Mouse (Mus musculus): ENCODE measurements around the gene Crlf2. TPM values are rescaled to one million over a fixed set of nuclear protein-coding genes. Genes with fewer than 3 reads are reported as not detected.

The Crlf2 gene
- polyA plus RNA-seq, 1 experiment: 88.7 TPM

DNA sequence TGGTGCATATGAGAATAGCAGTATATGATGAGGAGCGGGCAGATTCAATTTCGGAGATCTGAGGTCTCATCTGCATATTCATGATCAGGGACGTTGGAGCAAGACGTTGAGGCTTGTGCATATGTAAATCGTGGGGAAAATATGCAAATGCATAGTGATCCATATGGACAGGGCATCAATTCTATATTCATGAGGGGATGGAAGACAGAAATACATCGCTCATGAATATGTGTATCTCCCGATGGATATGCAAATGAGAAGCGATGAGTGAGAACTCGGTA lies 730 bp downstream of the Crlf2 start:
- WGBS: under 1% methylated on average over 9 of the region's 9 CpGs

DNA sequence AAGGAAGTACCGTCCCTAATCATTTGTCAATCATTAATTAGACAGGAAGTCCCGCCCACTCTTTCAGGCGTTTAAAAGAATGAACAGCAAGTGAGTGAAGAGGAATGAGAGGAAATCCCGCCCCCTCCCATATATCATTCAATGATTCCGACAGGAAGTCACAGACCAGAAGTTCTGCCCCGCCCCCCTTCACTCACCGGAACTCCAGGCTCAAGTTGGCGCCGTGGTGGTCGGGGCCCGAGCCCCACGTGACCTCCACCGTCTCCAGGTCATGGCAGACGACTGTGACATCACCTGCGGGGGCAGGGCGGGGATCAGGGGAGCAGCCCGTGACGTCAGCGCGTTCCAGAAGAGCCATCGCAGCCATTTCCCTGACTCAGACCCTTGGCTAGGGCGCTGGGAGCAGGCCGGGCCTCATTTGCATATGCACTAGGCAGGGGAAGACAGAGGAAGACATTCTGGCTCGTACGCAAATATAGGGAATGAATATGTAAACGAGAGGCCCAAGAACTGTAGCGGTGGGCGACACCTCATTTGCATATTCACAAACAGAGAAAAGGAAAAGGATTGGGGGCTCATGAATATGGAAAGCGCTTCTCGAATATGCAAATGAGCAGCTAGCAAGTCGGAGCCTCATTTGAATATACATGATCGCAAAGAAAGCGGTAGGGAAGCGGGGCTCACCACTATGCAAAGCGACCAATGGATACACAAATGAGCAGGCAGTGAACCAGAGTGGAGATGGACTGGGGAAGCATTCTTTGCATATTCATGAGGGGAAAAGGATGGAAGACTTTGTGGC lies 1.3 kb downstream of the Crlf2 start:
- Histone ChIP-seq H3K4me1 (ENCODE audit: control insufficient read depth, insufficient read depth, insufficient read length) (no peaks in the 10 kb centered on the region; the same call in 1 of the 2 replicates), H3K36me3 (ENCODE audit: control insufficient read depth, insufficient read depth, low read length) (peaks cover 12% of the 10 kb centered on the region), H3K27me3 (ENCODE audit: control insufficient read depth, insufficient read depth, low read length) (no peaks in the 10 kb centered on the region), H3K4me3 (ENCODE audit: extremely low read depth, insufficient read depth, insufficient read length) (peak overlapping the region; percentile 99), H3K27ac (ENCODE audit: insufficient read depth, low read length) (peak overlapping the region; percentile 100)
- WGBS: under 1% methylated on average over 35 of the region's 35 CpGs
- TF ChIP-seq POLR2A (IDR thresholded peaks at IDR 0.05; ENCODE audit: low read depth, low read length) (no peak), CTCF (IDR thresholded peaks at IDR 0.05; ENCODE audit: extremely low read depth, insufficient read depth, insufficient read length, insufficient replicate concordance) (no peak)
- DNase-seq (ENCODE audit: low read depth in 1 of 2, low spot score in 2 of 2): peak; percentile 92 to 98

More for the DNA sequence above, 730 bp downstream of the Crlf2 start:
- Histone ChIP-seq H3K36me3 (ENCODE audit: control insufficient read depth, insufficient read depth, low read length) (peaks cover 12% of the 10 kb centered on the region), H3K4me3 (ENCODE audit: extremely low read depth, insufficient read depth, insufficient read length) (peak overlapping the region; percentile 99), H3K4me1 (ENCODE audit: control insufficient read depth, insufficient read depth, insufficient read length) (no peaks in the 10 kb centered on the region; the same call in 1 of the 2 replicates), H3K27ac (ENCODE audit: insufficient read depth, low read length) (peak overlapping the region; percentile 100), H3K27me3 (ENCODE audit: control insufficient read depth, insufficient read depth, low read length) (no peaks in the 10 kb centered on the region)
- no peak for TF ChIP-seq POLR2A (IDR thresholded peaks at IDR 0.05; ENCODE audit: low read depth, low read length)
- TF ChIP-seq CTCF (IDR thresholded peaks at IDR 0.05; ENCODE audit: extremely low read depth, insufficient read depth, insufficient read length, insufficient replicate concordance): no peak
- DNase-seq (ENCODE audit: low read depth in 1 of 2, low spot score in 2 of 2): no peak

DNA sequence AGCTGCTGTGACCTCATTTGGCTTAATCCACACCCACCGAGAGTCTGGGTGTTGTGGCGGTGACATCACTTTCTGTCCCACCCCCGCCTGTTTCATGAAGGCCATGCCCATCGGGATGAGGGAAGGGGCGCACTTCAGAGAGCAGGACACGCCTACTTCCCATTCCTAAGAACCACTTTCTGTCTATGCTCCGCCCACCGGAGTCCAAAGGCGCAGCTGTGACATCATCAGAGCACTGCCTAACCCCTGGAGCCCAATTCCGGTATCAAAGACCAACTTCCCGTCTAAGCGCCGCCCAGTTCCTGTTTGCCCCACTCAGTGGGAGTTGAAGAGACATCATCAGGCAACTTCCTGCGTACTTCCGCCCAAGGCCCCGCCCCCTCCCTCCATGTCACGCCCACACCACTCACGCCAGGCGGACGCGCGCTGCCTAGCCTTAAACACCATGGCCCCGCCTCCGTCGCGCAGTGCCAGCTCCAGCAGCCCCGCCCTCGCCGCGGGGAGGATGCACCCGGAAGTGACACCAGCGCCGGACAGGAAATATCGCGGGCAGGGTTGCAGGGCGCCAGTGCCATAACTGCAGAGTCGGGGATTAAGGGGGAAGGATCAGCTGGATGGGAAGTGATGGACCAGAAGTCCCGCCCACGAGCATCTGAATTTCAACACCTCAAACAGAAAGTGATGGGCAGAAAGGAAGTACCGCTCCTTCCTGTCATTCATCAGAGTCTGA lies 2.0 kb downstream of the Crlf2 start:
- peak; percentile 76 to 91 for DNase-seq (ENCODE audit: low read depth in 1 of 2, low spot score in 2 of 2)
- WGBS: 15% methylated on average over 40 of the region's 40 CpGs
- no peaks in the 10 kb centered on the region for H3K27me3 ChIP-seq (ENCODE audit: control insufficient read depth, insufficient read depth, low read length)
- no peaks in the 10 kb centered on the region; the same call in 1 of the 2 replicates for H3K4me1 ChIP-seq (ENCODE audit: control insufficient read depth, insufficient read depth, insufficient read length)
- peak overlapping the region; percentile 99 for H3K4me3 ChIP-seq (ENCODE audit: extremely low read depth, insufficient read depth, insufficient read length)
- TF ChIP-seq POLR2A (IDR thresholded peaks at IDR 0.05; ENCODE audit: low read depth, low read length): no peak
- TF ChIP-seq CTCF (IDR thresholded peaks at IDR 0.05; ENCODE audit: extremely low read depth, insufficient read depth, insufficient read length, insufficient replicate concordance): no peak
- H3K27ac ChIP-seq (ENCODE audit: insufficient read depth, low read length): peak overlapping the region; percentile 100
- peaks cover 12% of the 10 kb centered on the region for H3K36me3 ChIP-seq (ENCODE audit: control insufficient read depth, insufficient read depth, low read length)

DNA sequence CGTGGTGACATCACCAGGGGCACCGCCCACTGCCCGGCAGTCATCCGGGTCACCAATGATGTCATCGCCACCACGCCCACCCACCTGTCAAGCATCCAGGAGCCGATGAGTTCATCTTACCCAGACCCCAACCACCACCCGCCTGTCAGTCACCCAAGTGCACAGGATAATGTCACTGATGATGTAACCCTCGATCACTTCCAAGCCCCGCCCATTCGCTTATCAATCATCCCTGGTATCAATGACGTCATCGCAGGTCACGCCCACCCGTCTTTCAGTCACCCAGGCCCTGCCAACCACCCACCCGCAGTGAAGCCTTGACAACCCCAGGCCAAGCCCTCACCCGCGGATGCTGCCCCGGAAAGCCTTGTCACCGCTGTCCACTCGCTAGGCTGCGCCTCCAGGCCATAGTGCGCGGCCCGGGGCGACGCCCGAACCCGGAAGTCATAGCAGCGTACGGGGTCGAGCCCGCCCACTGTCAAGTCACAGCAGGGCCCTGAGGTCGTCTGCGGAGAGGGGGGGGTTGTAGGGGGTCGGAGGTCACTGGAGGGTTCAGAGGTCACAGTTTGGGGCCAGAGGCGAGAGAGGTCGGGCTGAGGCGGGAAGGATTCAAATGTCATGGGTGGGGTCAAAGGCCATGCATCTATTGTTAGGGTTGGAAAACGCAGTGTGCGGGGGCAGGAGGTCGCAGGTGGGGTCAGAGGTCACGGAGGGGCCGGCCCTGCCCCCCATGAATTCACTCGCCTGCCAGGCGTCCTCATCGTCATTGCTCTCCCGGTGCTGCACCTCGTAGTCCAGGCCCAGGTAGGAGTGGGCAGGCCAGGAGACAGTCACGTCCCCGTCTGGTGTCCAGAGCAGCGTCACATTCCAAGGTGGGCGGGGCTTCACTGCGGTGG lies 2.9 kb downstream of the Crlf2 start:
- DNase-seq (ENCODE audit: low read depth in 1 of 2, low spot score in 2 of 2): peak in 1 of 2 experiments; percentile 33
- no peak overlapping the region for H3K27ac ChIP-seq (ENCODE audit: insufficient read depth, low read length)
- TF ChIP-seq POLR2A (IDR thresholded peaks at IDR 0.05; ENCODE audit: low read depth, low read length) (no peak), CTCF (IDR thresholded peaks at IDR 0.05; ENCODE audit: extremely low read depth, insufficient read depth, insufficient read length, insufficient replicate concordance) (no peak)

DNA sequence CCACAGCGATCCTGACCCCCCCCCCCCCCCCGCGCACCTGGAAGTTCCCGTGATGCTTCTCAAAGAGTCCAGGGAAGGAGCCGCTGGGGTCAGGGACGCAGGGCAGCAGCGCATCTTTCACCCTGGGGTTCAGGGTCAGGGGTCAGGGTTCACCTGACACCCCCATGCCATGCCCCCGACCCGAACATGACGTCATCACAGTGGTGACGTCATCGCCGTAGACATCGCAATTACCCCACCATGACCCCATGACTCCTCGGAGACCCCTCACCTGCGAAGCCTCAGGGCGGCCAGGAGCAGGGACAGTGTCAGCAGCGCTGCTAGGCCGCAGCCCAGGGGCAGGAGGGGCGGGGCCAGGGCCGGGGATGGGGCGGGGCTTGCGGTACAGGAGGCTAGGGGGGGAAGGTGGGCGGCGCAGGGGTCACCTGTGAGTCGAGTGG lies 3.5 kb downstream of the Crlf2 start:
- TF ChIP-seq CTCF (IDR thresholded peaks at IDR 0.05; ENCODE audit: extremely low read depth, insufficient read depth, insufficient read length, insufficient replicate concordance) (no peak), POLR2A (IDR thresholded peaks at IDR 0.05; ENCODE audit: low read depth, low read length) (no peak)
- DNase-seq (ENCODE audit: low read depth in 1 of 2, low spot score in 2 of 2): peak in 1 of 2 experiments; percentile 21

More for the DNA sequence above, 2.9 kb downstream of the Crlf2 start:
- Histone ChIP-seq H3K4me3 (ENCODE audit: extremely low read depth, insufficient read depth, insufficient read length) (peak overlapping the region; percentile 99; the same call in 1 of the 2 replicates), H3K36me3 (ENCODE audit: control insufficient read depth, insufficient read depth, low read length) (peaks cover 12% of the 10 kb centered on the region), H3K4me1 (ENCODE audit: control insufficient read depth, insufficient read depth, insufficient read length) (no peaks in the 10 kb centered on the region; the same call in 1 of the 2 replicates), H3K27me3 (ENCODE audit: control insufficient read depth, insufficient read depth, low read length) (no peaks in the 10 kb centered on the region)
- 92% methylated on average over 54 of the region's 54 CpGs for WGBS

More for the DNA sequence above, 3.5 kb downstream of the Crlf2 start:
- peaks cover 12% of the 10 kb centered on the region for H3K36me3 ChIP-seq (ENCODE audit: control insufficient read depth, insufficient read depth, low read length)
- no peak overlapping the region for H3K27ac ChIP-seq (ENCODE audit: insufficient read depth, low read length)
- WGBS: 93% methylated on average over 26 of the region's 26 CpGs
- no peaks in the 10 kb centered on the region; the same call in 1 of the 2 replicates for H3K4me1 ChIP-seq (ENCODE audit: control insufficient read depth, insufficient read depth, insufficient read length)
- no peak overlapping the region for H3K4me3 ChIP-seq (ENCODE audit: extremely low read depth, insufficient read depth, insufficient read length)
- H3K27me3 ChIP-seq (ENCODE audit: control insufficient read depth, insufficient read depth, low read length): no peaks in the 10 kb centered on the region

Measured in spleen, adult 2 months (tissue).